Mouse (Mus musculus): Measurements from ENCODE around the gene Bloc1s5. TPM values are rescaled to one million over a fixed set of nuclear protein-coding genes. Genes with fewer than 3 reads are reported as not detected.

The Bloc1s5 gene
- polyA plus RNA-seq, 1 experiment: 5.6 TPM

DNA sequence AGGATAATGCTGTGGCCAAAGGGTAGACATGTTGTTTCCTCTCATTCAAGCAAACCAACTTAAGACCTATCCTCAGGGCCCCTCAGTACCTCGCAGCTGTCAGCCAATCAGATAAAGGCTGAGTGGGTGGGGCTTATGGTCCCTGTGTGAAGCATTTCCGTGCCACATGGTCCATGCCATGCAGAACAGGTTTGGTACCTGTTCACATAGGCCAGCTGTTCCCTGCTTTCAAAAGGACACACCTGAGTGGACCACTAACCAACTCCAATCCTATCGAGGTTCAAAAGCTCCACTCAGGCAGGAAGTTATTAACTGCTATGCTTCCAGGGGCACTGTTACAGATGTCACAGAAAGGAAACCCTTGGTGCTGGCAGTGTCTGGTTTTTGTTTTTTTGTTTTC, 80.7 kb downstream of the Bloc1s5 start:
- TF ChIP-seq CTCF (IDR thresholded peaks at IDR 0.05; ENCODE audit: insufficient read depth, low read length) (no peak), POLR2A (IDR thresholded peaks at IDR 0.05; ENCODE audit: borderline replicate concordance, extremely low read depth, low read depth, low read length) (no peak)
- H3K4me1 ChIP-seq (ENCODE audit: control insufficient read depth, insufficient read depth, low read length): peaks cover 3% of the 10 kb centered on the region; the same call in 1 of the 2 replicates
- H3K4me3 ChIP-seq (replicated peaks; ENCODE audit: extremely low read depth, low read depth, low read length): no peak overlapping the region
- DNase-seq: no peak
- 38% methylated on average over 3 of the region's 3 CpGs for WGBS

GRCm38 (mm10) chr13:38548681-38549080, 86.2 kb downstream of the Bloc1s5 start:
- DNase-seq: no peak
- 81% methylated on average over 5 of the region's 5 CpGs for WGBS
- TF ChIP-seq CTCF (IDR thresholded peaks at IDR 0.05; ENCODE audit: insufficient read depth, low read length) (no peak), POLR2A (IDR thresholded peaks at IDR 0.05; ENCODE audit: borderline replicate concordance, extremely low read depth, low read depth, low read length) (no peak)
- Histone ChIP-seq H3K4me1 (ENCODE audit: control insufficient read depth, insufficient read depth, low read length) (no peaks in the 10 kb centered on the region), H3K4me3 (replicated peaks; ENCODE audit: extremely low read depth, low read depth, low read length) (no peak overlapping the region)

GRCm38 (mm10) chr13:38547717-38548116, 87.2 kb downstream of the Bloc1s5 start:
- Histone ChIP-seq H3K4me3 (replicated peaks; ENCODE audit: extremely low read depth, low read depth, low read length) (no peak overlapping the region), H3K4me1 (ENCODE audit: control insufficient read depth, insufficient read depth, low read length) (no peaks in the 10 kb centered on the region)
- WGBS: 71% methylated on average over 5 of the region's 5 CpGs
- TF ChIP-seq CTCF (IDR thresholded peaks at IDR 0.05; ENCODE audit: insufficient read depth, low read length) (no peak), POLR2A (IDR thresholded peaks at IDR 0.05; ENCODE audit: borderline replicate concordance, extremely low read depth, low read depth, low read length) (no peak)
- DNase-seq: no peak

GRCm38 (mm10) chr13:38546754-38547153, 88.2 kb downstream of the Bloc1s5 start:
- WGBS: 81% methylated on average over 4 of the region's 4 CpGs
- no peaks in the 10 kb centered on the region for H3K4me1 ChIP-seq (ENCODE audit: control insufficient read depth, insufficient read depth, low read length)
- no peak for DNase-seq
- no peak for TF ChIP-seq POLR2A (IDR thresholded peaks at IDR 0.05; ENCODE audit: borderline replicate concordance, extremely low read depth, low read depth, low read length)
- no peak for TF ChIP-seq CTCF (IDR thresholded peaks at IDR 0.05; ENCODE audit: insufficient read depth, low read length)
- H3K4me3 ChIP-seq (replicated peaks; ENCODE audit: extremely low read depth, low read depth, low read length): no peak overlapping the region

- Histone ChIP-seq H3K4me1 (ENCODE audit: control insufficient read depth, insufficient read depth, low read length) (no peaks in the 10 kb centered on the region), H3K4me3 (replicated peaks; ENCODE audit: extremely low read depth, low read depth, low read length) (no peak overlapping the region)
- DNase-seq: no peak
- 49% methylated on average over 3 of the region's 3 CpGs for WGBS
- TF ChIP-seq POLR2A (IDR thresholded peaks at IDR 0.05; ENCODE audit: borderline replicate concordance, extremely low read depth, low read depth, low read length): no peak
- no peak for TF ChIP-seq CTCF (IDR thresholded peaks at IDR 0.05; ENCODE audit: insufficient read depth, low read length)
Measured at GRCm38 (mm10) chr13:38545460-38545859, 89.4 kb downstream of the Bloc1s5 start.

DNA sequence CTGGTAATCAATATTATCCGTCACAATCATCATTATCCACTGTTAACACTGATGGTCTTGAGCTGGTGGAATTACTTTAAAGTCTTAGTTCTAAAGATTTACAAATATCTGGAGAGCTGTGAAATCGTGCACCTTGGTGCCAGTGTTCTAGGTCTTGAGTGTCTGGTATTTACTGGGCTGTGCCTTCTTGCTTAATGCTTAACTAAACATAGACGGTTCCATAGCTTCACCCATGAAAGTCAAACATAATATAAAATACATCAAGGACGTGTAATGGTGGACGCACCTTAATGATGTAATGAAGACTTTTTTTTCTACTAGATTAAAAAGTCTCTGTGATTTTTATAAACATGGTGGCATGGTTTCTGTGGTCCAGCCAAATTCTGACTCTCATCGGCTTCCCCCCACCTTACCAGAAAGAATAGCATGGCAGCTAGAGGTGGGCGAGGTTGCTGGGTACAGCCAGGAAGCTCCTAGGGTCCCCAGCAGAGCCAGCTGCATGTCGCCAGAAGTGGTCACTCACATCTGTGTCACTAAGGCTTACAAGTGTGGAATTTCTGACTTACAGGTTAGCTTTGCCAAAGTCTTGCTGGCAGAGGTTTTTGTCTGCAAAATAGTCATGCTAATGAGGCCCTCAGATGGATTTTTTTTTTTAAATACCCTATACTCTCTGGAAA, 90.0 kb downstream of the Bloc1s5 start:
- Histone ChIP-seq H3K4me3 (replicated peaks; ENCODE audit: extremely low read depth, low read depth, low read length) (no peak overlapping the region), H3K4me1 (ENCODE audit: control insufficient read depth, insufficient read depth, low read length) (no peaks in the 10 kb centered on the region)
- no peak for TF ChIP-seq POLR2A (IDR thresholded peaks at IDR 0.05; ENCODE audit: borderline replicate concordance, extremely low read depth, low read depth, low read length)
- TF ChIP-seq CTCF (IDR thresholded peaks at IDR 0.05; ENCODE audit: insufficient read depth, low read length): no peak
- WGBS: 67% methylated on average over 8 of the region's 8 CpGs
- no peak for DNase-seq

GRCm38 (mm10) chr13:38543455-38544125, 91.3 kb downstream of the Bloc1s5 start:
- TF ChIP-seq CTCF (IDR thresholded peaks at IDR 0.05; ENCODE audit: insufficient read depth, low read length) (no peak), POLR2A (IDR thresholded peaks at IDR 0.05; ENCODE audit: borderline replicate concordance, extremely low read depth, low read depth, low read length) (no peak)
- H3K4me1 ChIP-seq (ENCODE audit: control insufficient read depth, insufficient read depth, low read length): no peaks in the 10 kb centered on the region
- H3K4me3 ChIP-seq (replicated peaks; ENCODE audit: extremely low read depth, low read depth, low read length): no peak overlapping the region
- WGBS: 88% methylated on average over 8 of the region's 8 CpGs
- no peak for DNase-seq

Other genes starting within 250 kb of the Bloc1s5 start
- gene Txndc5, start 106.3 kb downstream of the Bloc1s5 start, polyA plus RNA-seq (2012; rRNA removed): 134 and 151 TPM in 2 replicates
- 2.6 and 4.2 TPM in 2 replicates for gene Eef1e1, start 23.9 kb upstream of the Bloc1s5 start, polyA plus RNA-seq (2012; rRNA removed)

Measured in lung, adult 2 months (tissue).